Mouse (Mus musculus) forebrain, embryonic 13.5 days (tissue): ENCODE measurements around the gene Nrip1. TPM values are rescaled to one million over a fixed set of nuclear protein-coding genes. Genes with fewer than 3 reads are reported as not detected.

Experiments
- ATAC-seq: fragments of 200-750 bp; cut with Nextera tagmentation; 2 replicates; pipeline ENCODE4 v1.8.0; 2017
- H3K27ac ChIP-seq: fragments of 300-500 bp; sonication (generic); 2 replicates; pipeline ENCODE4 v1.5.1; 2015; ENCODE audit warnings: inconsistent platforms, mild to moderate bottlenecking, moderate library complexity
- H3K27me3 ChIP-seq: fragments of 300-500 bp; sonication (generic); 2 replicates; pipeline ENCODE4 v1.6.1; 2015; ENCODE audit warnings: mild to moderate bottlenecking, inconsistent platforms
- H3K36me3 ChIP-seq: fragments of 300-500 bp; sonication (generic); 2 replicates; pipeline ENCODE4 v1.6.1; 2015; ENCODE audit warnings: mild to moderate bottlenecking, inconsistent platforms; ENCODE audit not compliant: poor library complexity, severe bottlenecking
- H3K4me1 ChIP-seq: fragments of 300-500 bp; sonication (generic); 2 replicates; pipeline ENCODE4 v1.6.1; 2015; ENCODE audit warnings: inconsistent platforms
- H3K4me2 ChIP-seq: fragments of 300-500 bp; sonication (generic); 2 replicates; pipeline ENCODE4 v1.6.1; 2015; ENCODE audit warnings: inconsistent platforms, mild to moderate bottlenecking, moderate library complexity
- H3K4me3 ChIP-seq: fragments of 300-500 bp; sonication (generic); 2 replicates; pipeline ENCODE4 v1.5.1; 2015; ENCODE audit warnings: mild to moderate bottlenecking, inconsistent platforms
- H3K9ac ChIP-seq: fragments of 300-500 bp; sonication (generic); 2 replicates; pipeline ENCODE4 v1.6.1; 2015; ENCODE audit warnings: mild to moderate bottlenecking, inconsistent platforms
- H3K9me3 ChIP-seq: fragments of 300-500 bp; sonication (generic); replicated peaks from 2 replicates; pipeline ENCODE4 v1.6.1; 2016; ENCODE audit warnings: inconsistent platforms
- WGBS: fragments of 180-500 bp; shearing (Covaris S2); methylation state at CpG from one replicate; pipeline ENCODE4 v1.1.7; 2015; 5-methylcytosine and 5-hydroxymethylcytosine counted together
- polyA plus RNA-seq: library from polyadenylated mRNA; unstranded; fragments of >200 nt; fragmentation: Nextera tagmentation; extraction: Ambion mirVana; gene quantifications from 2 replicates; pipeline ENCODE4 v1.2.1, GENCODE M21; 2015

The Nrip1 gene
- polyA plus RNA-seq, 1 experiment from 2014 or later = 25.3 TPM

- Histone ChIP-seq H3K27me3 (no peaks in the 10 kb centered on the region), H3K9me3 (peaks cover 7% of the 10 kb centered on the region), H3K9ac (no peak overlapping the region), H3K4me3 (no peak overlapping the region), H3K36me3 (peaks cover 6% of the 10 kb centered on the region; the same call in 1 of the 2 replicates), H3K4me2 (no peak overlapping the region), H3K4me1 (no peaks in the 10 kb centered on the region), H3K27ac (no peak overlapping the region)
- 92% methylated on average over 10 of the region's 10 CpGs for WGBS
- no peak for ATAC-seq
Measured at GRCm38 (mm10) chr16:76339256-76339655, 34.4 kb downstream of the Nrip1 start.

- no peak overlapping the region for H3K4me2 ChIP-seq
- H3K9me3 ChIP-seq = no peaks in the 10 kb centered on the region; the same call in 1 of the 2 replicates
- no peaks in the 10 kb centered on the region for H3K36me3 ChIP-seq
- H3K27me3 ChIP-seq = no peaks in the 10 kb centered on the region
- H3K4me1 ChIP-seq = no peaks in the 10 kb centered on the region
- no peak for ATAC-seq
- WGBS = 90% methylated on average over 7 of the region's 7 CpGs
- H3K9ac ChIP-seq = no peak overlapping the region
- H3K27ac ChIP-seq = no peak overlapping the region
- no peak overlapping the region for H3K4me3 ChIP-seq
Measured at GRCm38 (mm10) chr16:76337351-76337750, 36.3 kb downstream of the Nrip1 start.

- no peak overlapping the region for H3K9ac ChIP-seq
- no peaks in the 10 kb centered on the region; the same call in 1 of the 2 replicates for H3K9me3 ChIP-seq
- no peak overlapping the region for H3K4me2 ChIP-seq
- no peak overlapping the region for H3K4me3 ChIP-seq
- H3K27ac ChIP-seq = no peak overlapping the region
- WGBS = 92% methylated on average over 11 of the region's 11 CpGs
- H3K36me3 ChIP-seq = no peaks in the 10 kb centered on the region
- ATAC-seq = no peak
- no peaks in the 10 kb centered on the region for H3K4me1 ChIP-seq
- H3K27me3 ChIP-seq = no peaks in the 10 kb centered on the region
Measured at GRCm38 (mm10) chr16:76336932-76337331, 36.7 kb downstream of the Nrip1 start.

GRCm38 (mm10) chr16:76335913-76336312 lies 37.7 kb downstream of the Nrip1 start:
- H3K4me2 ChIP-seq = no peak overlapping the region
- no peaks in the 10 kb centered on the region for H3K36me3 ChIP-seq
- whole genome bisulfite sequencing = 96% methylated on average over 6 of the region's 6 CpGs

DNA sequence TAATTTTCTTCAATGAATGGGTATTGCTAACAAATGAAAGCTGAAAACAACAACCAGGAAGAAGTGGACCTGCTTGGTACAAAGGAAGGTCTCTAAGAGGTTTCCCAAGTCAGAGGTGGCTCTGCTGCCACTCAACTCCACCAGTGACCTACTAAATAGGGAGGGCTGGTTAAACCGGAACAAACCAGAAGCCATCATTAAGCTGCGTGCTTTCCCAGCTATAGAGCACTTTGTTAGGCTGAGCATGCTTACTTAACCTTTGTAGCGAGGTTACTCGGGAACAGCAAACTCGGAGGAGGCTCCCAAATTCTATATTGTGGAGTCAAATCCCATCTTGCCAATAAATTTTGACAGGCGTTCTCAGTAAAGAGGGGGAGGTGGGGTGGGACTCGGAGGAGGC lies 41.5 kb downstream of the Nrip1 start:
- Histone ChIP-seq H3K9me3 (no peaks in the 10 kb centered on the region; the same call in 1 of the 2 replicates), H3K9ac (no peak overlapping the region), H3K4me1 (no peaks in the 10 kb centered on the region), H3K27ac (no peak overlapping the region), H3K4me3 (no peak overlapping the region), H3K4me2 (no peak overlapping the region), H3K27me3 (no peaks in the 10 kb centered on the region), H3K36me3 (no peaks in the 10 kb centered on the region)
- no peak for ATAC-seq
- 68% methylated on average over 7 of the region's 7 CpGs for WGBS

More at GRCm38 (mm10) chr16:76335913-76336312, 37.7 kb downstream of the Nrip1 start:
- H3K9me3 ChIP-seq = no peaks in the 10 kb centered on the region; the same call in 1 of the 2 replicates
- H3K27ac ChIP-seq = no peak overlapping the region
- H3K9ac ChIP-seq = no peak overlapping the region
- H3K27me3 ChIP-seq = no peaks in the 10 kb centered on the region
- H3K4me3 ChIP-seq = no peak overlapping the region
- H3K4me1 ChIP-seq = no peaks in the 10 kb centered on the region
- ATAC-seq = no peak

GRCm38 (mm10) chr16:76331231-76331630 lies 42.4 kb downstream of the Nrip1 start:
- H3K4me2 ChIP-seq = no peak overlapping the region
- H3K4me3 ChIP-seq = no peak overlapping the region
- H3K9ac ChIP-seq = no peak overlapping the region
- WGBS = 85% methylated on average over 7 of the region's 7 CpGs
- H3K27me3 ChIP-seq = no peaks in the 10 kb centered on the region
- no peak for ATAC-seq
- no peaks in the 10 kb centered on the region; the same call in 1 of the 2 replicates for H3K9me3 ChIP-seq
- H3K4me1 ChIP-seq = no peaks in the 10 kb centered on the region
- no peaks in the 10 kb centered on the region for H3K36me3 ChIP-seq
- H3K27ac ChIP-seq = no peak overlapping the region

DNA sequence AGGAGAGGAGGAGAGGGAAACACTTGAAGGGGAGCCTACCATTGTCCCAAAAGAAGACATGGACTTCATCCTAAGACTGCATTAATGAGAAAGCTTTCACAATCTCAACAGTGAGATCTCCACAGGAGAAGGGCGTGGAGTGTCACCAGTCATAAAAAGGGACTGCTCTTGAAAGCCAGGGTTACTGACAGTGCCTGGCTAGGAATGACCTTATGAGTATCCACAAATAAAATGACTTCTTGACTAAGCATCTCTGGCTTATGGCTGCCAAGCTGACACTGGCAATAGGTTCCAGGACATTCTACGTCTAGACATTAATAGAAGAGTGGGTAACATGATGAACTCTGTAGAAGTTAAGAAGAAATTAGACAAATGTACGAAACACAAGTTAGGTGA lies 48.3 kb downstream of the Nrip1 start:
- WGBS = 90% methylated on average over 3 of the region's 3 CpGs
- Histone ChIP-seq H3K27me3 (no peaks in the 10 kb centered on the region; the same call in 1 of the 2 replicates), H3K27ac (no peak overlapping the region), H3K36me3 (no peaks in the 10 kb centered on the region), H3K4me1 (peaks cover 23% of the 10 kb centered on the region), H3K9me3 (no peaks in the 10 kb centered on the region), H3K4me3 (no peak overlapping the region), H3K9ac (no peak overlapping the region), H3K4me2 (no peak overlapping the region)
- ATAC-seq = no peak

- ATAC-seq = no peak
- H3K4me2 ChIP-seq = no peak overlapping the region
- no peak overlapping the region for H3K9ac ChIP-seq
- H3K9me3 ChIP-seq = no peaks in the 10 kb centered on the region
- H3K27me3 ChIP-seq = no peaks in the 10 kb centered on the region; the same call in 1 of the 2 replicates
- H3K27ac ChIP-seq = no peak overlapping the region
- 89% methylated on average over 3 of the region's 4 CpGs for WGBS
- no peaks in the 10 kb centered on the region for H3K36me3 ChIP-seq
- H3K4me3 ChIP-seq = no peak overlapping the region
- H3K4me1 ChIP-seq = peaks cover 30% of the 10 kb centered on the region
Measured at GRCm38 (mm10) chr16:76324411-76325314, 49.0 kb downstream of the Nrip1 start.

- H3K36me3 ChIP-seq = no peaks in the 10 kb centered on the region
- no peak for ATAC-seq
- WGBS = 71% methylated on average over 4 of the region's 4 CpGs
- H3K4me3 ChIP-seq = no peak overlapping the region
- H3K9me3 ChIP-seq = no peaks in the 10 kb centered on the region
- H3K27me3 ChIP-seq = peaks cover under 1% of the 10 kb centered on the region; the same call in 1 of the 2 replicates
- H3K4me2 ChIP-seq = no peak overlapping the region
- H3K4me1 ChIP-seq = peaks cover 39% of the 10 kb centered on the region
- no peak overlapping the region for H3K9ac ChIP-seq
- H3K27ac ChIP-seq = no peak overlapping the region
Measured at GRCm38 (mm10) chr16:76323594-76324307, 49.9 kb downstream of the Nrip1 start.

DNA sequence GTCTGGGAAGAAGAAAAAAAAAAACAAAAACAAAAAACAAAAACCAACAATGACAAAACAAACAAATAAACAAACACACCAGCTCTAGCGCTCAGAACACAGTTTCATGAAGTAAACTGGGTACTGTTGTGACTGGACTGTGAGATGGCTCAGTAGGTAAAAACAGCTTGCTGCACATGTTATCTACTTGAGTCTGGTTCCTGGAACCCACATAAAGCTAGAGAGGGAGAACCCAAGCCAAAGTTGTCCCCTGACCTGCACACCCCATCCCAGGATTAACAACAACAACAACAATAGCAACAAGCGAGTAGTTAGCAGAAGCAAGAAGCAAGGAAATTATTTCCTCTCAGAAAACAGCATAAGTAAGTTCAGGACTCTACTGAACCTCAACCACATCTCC lies 50.5 kb downstream of the Nrip1 start:
- H3K4me3 ChIP-seq = no peak overlapping the region
- no peak overlapping the region for H3K4me2 ChIP-seq
- peaks cover 45% of the 10 kb centered on the region for H3K4me1 ChIP-seq
- no peaks in the 10 kb centered on the region for H3K9me3 ChIP-seq
- ATAC-seq = no peak
- H3K36me3 ChIP-seq = no peaks in the 10 kb centered on the region
- H3K27me3 ChIP-seq = peaks cover 4% of the 10 kb centered on the region; the same call in 1 of the 2 replicates
- H3K9ac ChIP-seq = no peak overlapping the region
- H3K27ac ChIP-seq = no peak overlapping the region
- WGBS = 96% methylated on average over 2 of the region's 2 CpGs

DNA sequence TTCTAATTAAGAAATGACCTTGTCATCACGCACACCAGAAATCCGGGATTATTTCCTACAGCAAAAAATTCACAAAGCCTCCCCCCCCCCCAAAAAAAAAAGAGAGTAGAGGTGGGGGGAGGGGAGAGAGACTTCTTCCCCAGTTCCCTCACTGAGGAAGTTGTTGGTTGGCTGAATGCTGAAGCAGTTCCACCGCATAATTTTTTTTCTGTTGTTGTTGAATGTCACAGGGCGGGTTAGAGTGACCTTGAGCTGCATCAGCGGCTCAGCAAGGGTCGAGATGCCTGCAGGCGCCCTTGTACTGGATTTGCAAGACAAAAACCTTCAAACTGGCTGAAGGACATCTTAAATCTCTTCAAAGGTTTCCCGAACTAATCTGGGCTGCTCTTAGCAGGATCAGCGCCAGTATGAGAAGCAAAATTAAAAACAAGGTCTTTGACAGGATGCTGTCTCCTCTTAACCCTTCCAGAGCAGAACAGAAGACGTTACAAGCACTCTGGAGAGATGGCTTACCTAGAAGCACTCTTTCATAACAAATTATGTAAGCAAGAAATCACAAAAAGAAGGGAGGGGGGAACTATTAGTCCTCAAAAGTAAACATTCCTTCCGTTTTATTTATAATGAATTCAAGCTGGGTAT lies 52.0 kb downstream of the Nrip1 start:
- ATAC-seq = peak; percentile 28; the same call in 1 of the 2 replicates
- Histone ChIP-seq H3K27me3 (peaks cover 9% of the 10 kb centered on the region), H3K4me2 (peak overlapping the region; percentile 44), H3K9me3 (no peaks in the 10 kb centered on the region), H3K4me3 (no peak overlapping the region), H3K27ac (peak overlapping the region; percentile 51; the same call in 1 of the 2 replicates), H3K4me1 (peaks cover 49% of the 10 kb centered on the region), H3K9ac (no peak overlapping the region; the same call in 1 of the 2 replicates), H3K36me3 (no peaks in the 10 kb centered on the region)
- 1% methylated on average over 11 of the region's 11 CpGs for WGBS

- 4% methylated on average over 5 of the region's 5 CpGs for WGBS
- no peak overlapping the region for H3K9ac ChIP-seq
- no peaks in the 10 kb centered on the region for H3K36me3 ChIP-seq
- peak overlapping the region; percentile 29 for H3K4me2 ChIP-seq
- H3K9me3 ChIP-seq = no peaks in the 10 kb centered on the region
- H3K4me3 ChIP-seq = no peak overlapping the region
- H3K27me3 ChIP-seq = peaks cover 13% of the 10 kb centered on the region
- H3K4me1 ChIP-seq = peaks cover 49% of the 10 kb centered on the region
- ATAC-seq = 0 out of 2 replicates have a peak, but pooled peaks have one; percentile 42
- H3K27ac ChIP-seq = peak overlapping the region; percentile 46
Measured at GRCm38 (mm10) chr16:76320118-76320473, 53.5 kb downstream of the Nrip1 start.
